Mouse (Mus musculus) kidney, postnatal 10 days (tissue): ENCODE results near the gene Pias3.
"Not testable (repeated sequence)": the region's sequence is repeated elsewhere in the genome, so short reads cannot be mapped to it uniquely, and the experiment has no call there.

Experiments
- DNase-seq: peaks from one replicate; pipeline ENCODE4 v3.0.0; 2021; ENCODE audit warnings: mixed read lengths

Gene Pias3

DNA sequence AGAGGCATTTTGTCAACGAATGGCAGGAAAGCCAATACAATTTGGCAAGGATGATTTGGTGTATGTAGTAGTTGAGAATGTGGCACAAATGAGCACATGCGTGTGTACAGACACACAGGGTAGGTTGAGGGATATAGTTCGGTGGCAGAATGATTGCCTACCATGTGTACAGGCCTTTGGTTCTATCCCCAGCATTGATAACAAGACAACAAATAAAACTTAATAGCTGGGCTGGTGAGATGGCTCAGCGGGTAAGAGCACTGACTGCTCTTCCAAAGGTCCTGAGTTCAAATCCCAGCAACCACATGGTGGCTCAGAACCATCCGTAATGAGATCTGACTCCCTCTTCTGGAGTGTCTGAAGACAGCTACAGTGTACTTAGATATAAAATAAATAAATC lies 10.1 kb upstream of the Pias3 start:
- not testable (repeated sequence) for DNase-seq

- no peak for DNase-seq
These were observed 7.3 kb upstream of the Pias3 start for GRCm38 (mm10) chr3:96688854-96689253.

DNA sequence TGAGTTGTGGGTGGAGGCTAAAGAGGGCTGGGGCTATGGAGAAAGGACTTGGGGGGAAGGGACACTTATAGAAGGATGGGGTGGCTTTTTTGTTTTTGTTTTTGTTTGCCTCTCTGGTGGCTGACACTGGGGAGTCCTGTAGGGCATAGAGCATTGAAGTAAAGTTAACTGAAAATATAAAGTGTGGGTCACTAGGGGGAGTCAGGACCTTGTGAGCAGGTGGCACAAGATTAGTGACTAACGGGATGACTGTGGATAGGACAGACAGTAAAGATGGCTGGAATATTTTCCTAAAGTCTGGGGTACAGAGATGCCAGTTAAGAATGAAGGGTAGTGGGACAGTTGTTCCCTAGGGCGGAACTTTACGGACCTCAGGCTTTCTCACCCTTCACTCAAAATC lies 5.9 kb upstream of the Pias3 start:
- no peak for DNase-seq

DNA sequence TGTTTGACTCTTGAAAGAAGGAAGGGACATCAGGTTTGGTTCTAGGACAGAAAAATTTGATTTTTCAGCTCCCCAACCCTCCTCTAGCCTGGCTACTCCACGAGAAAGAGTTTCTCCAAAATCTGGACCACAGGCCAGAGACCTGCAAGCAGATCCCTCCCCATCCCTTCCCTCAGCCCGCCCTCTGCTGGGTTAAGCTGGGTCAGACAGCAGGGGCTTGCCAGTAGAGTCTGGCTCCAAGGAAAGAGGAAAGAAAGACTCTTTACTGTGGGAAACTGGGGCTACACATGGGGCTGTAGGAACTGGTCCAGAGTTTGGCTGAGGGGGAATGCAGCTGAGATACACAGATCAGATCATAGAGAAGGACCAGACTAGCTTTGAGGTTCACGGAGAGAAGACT lies 3.7 kb upstream of the Pias3 start:
- peak; percentile 75 for DNase-seq

GRCm38 (mm10) chr3:96693579-96693978 lies 2.6 kb upstream of the Pias3 start:
- DNase-seq: no peak

- peak; percentile 96 for DNase-seq
These were observed 865 bp downstream of the Pias3 start for GRCm38 (mm10) chr3:96696766-96697732.

- DNase-seq: no peak
These were observed 3.0 kb downstream of the Pias3 start for GRCm38 (mm10) chr3:96698993-96699690.

- DNase-seq: peak; percentile 49
These were observed 4.2 kb downstream of the Pias3 start for GRCm38 (mm10) chr3:96700376-96700775.

DNA sequence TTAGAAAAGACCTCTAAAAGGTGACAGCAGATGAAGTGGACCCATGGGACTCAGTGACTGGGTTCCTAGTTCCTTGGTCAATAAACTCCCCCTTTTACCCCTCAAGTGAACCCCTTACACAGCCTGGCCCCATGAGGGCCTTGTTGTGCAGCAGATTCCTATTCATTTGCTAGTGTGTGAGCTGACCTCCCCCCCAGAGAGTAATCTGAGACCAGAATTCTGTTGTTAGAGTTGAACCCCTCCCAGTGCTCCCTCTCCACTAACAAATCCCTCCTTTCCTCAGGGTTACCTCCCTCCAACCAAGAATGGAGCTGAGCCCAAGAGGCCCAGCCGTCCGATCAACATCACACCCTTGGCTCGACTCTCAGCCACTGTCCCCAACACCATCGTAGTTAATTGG lies 4.8 kb downstream of the Pias3 start:
- DNase-seq: no peak

DNA sequence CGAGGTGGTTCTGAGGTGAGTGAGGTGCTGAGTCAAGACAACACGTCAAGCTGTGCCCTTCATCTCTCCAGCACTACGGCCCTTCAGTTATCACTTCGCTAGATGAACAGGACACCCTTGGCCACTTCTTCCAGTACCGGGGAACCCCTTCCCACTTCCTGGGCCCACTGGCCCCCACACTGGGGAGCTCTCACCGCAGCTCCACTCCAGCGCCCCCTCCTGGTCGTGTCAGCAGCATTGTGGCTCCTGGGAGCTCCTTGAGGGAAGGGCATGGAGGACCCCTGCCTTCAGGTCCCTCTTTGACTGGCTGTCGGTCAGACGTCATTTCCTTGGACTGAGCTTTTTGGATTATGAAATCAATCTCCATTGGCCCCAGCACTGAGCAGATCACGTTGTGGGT lies 8.6 kb downstream of the Pias3 start:
- DNase-seq: peak; percentile 51

GRCm38 (mm10) chr3:96706217-96706616 lies 10.0 kb downstream of the Pias3 start:
- no peak for DNase-seq

DNA sequence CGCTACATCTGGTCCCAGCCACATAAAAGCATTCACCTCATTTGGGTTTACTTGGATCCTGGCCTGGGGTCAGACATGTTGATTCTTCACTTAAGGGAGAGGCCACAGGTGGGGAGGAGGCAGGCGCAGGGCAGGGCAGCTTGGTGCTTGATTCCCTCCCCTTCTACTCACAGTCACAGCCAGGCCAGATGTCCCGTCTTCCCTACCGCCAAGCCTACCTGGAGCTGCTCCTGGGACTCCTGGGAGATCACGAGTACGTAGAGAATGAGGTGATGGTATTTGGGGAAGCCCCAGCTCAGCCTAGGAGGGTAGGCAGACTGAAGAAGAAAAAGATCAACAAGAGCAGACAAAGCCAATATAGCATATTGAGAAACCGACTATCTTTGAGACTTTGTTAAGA lies 10.8 kb downstream of the Pias3 start:
- DNase-seq: no peak

- DNase-seq: peak; percentile 93
These were observed 11.9 kb downstream of the Pias3 start, which contains the start of gene Nudt17 for GRCm38 (mm10) chr3:96707903-96708683. Gene Nudt17, minus strand, starts transcription at chr3:96708562.

GRCm38 (mm10) chr3:96708684-96709064 lies 12.5 kb downstream of the Pias3 start:
- DNase-seq: no peak

GRCm38 (mm10) chr3:96714286-96714685 lies 18.1 kb downstream of the Pias3 start:
- DNase-seq: no peak

- no peak for DNase-seq
These were observed 19.7 kb downstream of the Pias3 start for GRCm38 (mm10) chr3:96715854-96716253.

GRCm38 (mm10) chr3:96719173-96719572 lies 23.0 kb downstream of the Pias3 start:
- peak; percentile 70 for DNase-seq

DNA sequence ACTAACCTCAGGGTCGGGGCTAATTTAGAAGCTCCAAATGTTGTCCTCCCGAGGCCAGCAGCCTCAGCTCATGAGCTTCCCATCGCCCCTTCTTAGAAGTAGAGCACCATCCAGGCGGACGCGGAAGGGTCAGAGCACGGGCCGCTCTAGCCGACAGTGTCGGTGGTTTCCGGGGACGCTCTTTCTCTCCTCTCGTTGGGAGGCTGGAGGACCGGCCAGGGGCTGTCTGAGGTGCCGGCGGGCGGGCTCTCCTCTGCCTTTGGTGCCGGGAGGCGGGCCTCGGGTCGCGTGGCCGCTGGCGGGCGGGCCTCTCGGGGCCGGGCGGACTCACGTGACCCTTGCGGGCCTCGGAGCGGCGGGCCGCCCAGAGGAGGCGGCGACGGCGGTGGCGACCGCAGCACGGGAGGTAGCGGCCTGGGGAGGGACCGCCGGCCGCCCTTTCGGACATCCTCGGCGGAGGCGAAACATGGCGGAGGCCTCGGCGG lies 31.2 kb downstream of the Pias3 start, which contains the start of the genes Polr3c and Rnf115:
Gene Polr3c (minus strand): TSS at position 286 of the 485 bp plus-strand sequence.
Gene Rnf115 (plus strand): TSS at position 322 of the 485 bp plus-strand sequence.
- DNase-seq: peak; percentile 98

DNA sequence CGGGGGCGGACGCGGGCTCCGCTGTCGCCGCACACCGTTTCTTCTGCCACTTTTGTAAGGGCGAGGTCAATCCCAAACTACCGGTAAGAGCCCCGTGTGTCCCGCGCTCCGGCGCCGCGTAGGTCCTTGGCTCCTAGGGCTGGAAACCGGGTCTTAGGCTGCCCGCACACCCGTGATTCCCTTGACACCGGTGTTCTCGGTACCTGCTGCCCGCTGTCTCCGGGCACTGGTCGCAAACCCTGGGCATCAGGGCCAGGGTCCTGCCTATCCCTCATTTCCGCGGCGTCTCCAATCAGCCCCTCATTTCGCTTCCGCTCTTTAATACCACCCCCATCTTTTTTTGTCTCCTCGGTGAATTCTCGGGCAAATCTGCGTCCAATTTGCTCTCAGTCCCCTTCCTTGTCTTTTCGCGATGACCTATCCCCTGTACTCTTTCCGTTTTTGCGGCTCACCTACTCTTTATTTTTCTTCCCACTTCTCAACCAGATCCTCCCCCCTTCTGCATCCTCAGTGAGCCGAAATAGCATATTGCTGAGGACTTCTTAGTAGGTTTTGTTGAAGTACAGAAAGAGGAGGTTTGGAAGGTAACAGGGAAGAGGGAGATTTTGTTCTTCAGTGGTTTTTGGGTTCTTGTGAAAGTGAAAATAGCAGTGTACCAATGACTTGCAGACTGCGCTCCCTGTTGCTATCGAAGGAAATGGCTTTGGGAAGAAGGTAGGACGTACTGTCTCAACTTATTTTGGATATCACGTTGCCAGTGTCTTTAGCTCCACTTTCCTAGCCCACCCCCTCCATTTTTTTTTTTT lies 31.8 kb downstream of the Pias3 start:
- no peak for DNase-seq

DNA sequence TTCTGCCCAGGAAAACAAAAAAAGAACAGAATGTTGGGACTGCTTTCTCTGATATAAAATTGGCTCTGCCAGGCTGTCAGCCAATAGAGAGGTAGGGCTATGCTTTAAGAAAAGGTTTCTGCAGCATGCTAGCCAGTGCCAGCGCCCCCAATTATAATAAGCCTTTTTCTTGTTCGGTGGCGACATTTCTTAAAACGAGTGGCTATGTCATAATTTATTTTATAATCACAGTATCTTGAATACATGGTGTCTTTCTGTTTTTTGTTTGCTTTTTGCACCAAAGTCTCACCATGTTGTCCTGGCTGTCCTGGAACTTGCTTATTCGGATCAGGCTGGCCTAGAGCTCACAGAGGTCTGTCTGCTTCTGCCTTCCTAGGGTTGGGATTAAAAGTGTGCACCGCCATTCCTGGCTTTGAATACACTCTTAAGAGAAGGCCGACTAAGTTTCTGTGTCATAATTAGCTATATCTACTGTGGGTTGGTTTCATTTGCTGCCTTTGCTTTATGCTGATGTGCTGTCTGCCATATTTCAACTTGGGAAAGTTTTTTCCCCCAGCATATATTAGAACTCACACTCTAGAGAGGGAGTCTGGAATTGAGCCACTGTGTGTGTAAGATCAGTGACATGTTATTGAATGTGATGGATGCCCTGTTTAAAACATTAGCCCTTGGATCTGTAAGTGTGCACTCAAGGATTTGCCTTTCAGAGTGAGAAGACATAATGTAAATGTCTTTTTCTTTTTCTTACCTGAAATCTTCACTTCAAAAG lies 32.6 kb downstream of the Pias3 start:
- DNase-seq: no peak

GRCm38 (mm10) chr3:96729403-96729784 lies 33.2 kb downstream of the Pias3 start:
- DNase-seq: no peak
